Mouse (Mus musculus) testis, postnatal 10 days (tissue): ENCODE measurements around the gene 4931406P16Rik.
"Not testable (repeated sequence)": the region's sequence is repeated elsewhere in the genome, so short reads cannot be mapped to it uniquely, and the experiment has no call there.

ENCODE experiments used
- DNase-seq: peaks from one replicate; pipeline ENCODE4 v3.0.0; 2021; ENCODE audit warnings: low spot score

4931406P16Rik gene

GRCm38 (mm10) chr7:34313443-34313875 is at the start of gene 4931406P16Rik:
Gene 4931406P16Rik, minus strand, starts transcription at chr7:34313551.
- DNase-seq = peak; percentile 93

DNA sequence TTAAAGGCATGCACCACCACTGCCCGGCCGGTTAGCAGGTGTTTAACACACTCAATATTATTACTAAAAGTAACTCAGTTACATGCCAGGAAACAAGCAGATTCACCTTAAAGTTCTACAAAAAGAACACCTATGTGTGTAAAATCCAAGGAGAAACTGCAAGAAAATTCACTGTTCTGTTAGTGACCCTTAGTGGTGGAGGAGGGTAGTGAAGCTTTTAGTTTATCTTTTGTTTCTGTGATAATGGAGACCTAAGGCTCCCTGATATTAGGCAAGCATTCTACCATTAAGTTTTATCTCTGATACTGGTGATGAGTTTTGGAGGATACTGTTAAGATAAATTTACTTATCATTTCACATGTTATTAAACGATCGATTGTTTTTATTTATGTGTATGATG is 42.3 kb upstream of the 4931406P16Rik start:
- no peak for DNase-seq

DNA sequence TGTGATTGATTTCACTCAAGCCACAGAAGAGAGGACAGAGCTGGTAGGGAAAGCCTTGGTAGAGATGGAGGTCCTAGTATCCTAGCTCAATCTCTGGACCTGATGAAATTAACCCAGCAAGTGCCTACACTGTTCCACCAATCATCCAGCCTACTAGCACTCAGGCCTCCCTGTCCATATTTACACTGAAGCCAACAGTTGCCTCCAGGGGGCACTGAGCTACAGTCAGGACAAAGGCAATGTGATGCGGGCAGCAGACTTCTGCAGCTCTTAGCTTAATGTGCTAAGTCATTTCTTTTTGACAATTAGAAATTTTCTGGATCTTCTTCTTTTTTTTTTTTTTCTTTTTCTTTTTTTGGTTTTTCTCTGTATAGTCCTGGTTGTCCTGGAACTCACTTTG is 38.6 kb upstream of the 4931406P16Rik start:
- DNase-seq = peak; percentile 57

DNA sequence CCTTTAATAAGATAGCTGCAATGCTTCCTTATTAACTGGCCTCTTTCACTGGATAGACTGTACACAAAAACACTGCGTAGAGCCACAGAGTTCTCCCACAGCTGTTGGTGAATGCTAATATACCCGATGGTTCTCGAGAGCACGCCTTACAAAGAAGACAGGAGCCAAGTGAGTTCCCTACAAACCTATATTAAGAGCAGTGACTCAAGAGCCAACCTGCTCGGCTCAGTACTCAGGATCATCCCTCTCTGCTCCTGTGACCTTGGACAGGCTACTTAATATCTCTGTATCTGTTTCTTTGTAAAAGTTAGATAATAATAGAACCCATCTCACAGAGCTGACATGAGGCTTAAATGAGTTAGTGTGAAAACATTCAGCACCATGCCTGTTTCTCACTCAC is 36.8 kb upstream of the 4931406P16Rik start:
- no peak for DNase-seq

GRCm38 (mm10) chr7:34348011-34348410 is 34.7 kb upstream of the 4931406P16Rik start:
- DNase-seq = no peak

DNA sequence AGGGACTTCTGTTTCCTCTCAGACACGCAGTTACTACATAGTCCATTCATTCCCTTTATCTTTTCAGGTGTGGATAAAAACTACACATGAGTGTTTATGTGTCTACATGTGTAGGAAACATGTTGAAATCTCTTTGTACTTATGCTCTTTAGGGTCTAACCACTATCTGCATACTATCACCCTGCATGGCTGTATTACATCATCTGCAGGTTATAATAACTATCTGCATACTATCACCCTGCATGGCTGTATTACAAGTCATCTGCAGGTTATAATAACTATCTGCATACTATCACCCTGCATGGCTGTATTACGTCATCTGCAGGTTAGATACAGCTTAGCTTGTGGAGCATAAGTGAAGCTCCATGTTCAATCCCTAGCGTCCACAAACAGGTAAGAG is 33.7 kb upstream of the 4931406P16Rik start:
- no peak for DNase-seq

- DNase-seq = no peak
Measured at GRCm38 (mm10) chr7:34346505-34346904, 33.2 kb upstream of the 4931406P16Rik start.

- no peak for DNase-seq
Measured at GRCm38 (mm10) chr7:34342040-34342793, 28.9 kb upstream of the 4931406P16Rik start.

DNA sequence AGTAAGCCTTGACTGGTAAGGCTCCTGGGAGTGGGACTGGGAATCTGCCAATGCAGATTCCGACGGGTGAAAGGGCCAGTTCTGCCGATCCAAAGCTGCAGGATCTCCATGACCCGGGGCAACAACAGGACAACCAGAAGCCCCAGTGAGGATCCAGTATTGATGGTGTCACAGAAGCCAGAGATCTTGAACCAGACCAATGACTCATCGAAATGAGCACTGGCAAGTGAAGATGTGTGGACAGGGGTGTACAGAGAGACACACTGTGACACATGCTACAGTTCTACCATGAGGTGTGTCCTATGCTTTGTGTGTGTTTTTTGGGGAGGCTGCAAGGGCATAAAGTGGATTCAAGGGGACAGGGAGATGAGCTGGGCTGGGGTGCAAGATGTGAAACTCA is 27.5 kb upstream of the 4931406P16Rik start:
- DNase-seq = no peak

DNA sequence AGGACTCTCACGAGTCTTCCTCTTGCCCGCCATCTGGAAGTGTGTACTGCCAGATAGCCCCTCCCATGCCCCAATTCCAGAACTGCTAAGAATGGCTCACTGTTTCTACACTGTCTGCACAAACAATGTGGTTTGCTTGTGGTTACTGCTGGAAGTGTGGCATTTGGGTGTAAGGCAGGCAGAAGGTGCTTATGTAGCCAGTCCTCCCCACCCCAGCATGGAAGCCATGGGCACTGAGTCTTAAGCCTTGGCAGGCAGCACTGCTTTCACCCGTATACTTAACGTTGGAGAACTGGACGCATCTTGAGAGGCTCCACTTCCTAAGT is 25.8 kb upstream of the 4931406P16Rik start:
- no peak for DNase-seq

- DNase-seq = no peak
Measured at GRCm38 (mm10) chr7:34338445-34339163, 25.3 kb upstream of the 4931406P16Rik start.

GRCm38 (mm10) chr7:34337268-34337667 is 23.9 kb upstream of the 4931406P16Rik start:
- no peak for DNase-seq

DNA sequence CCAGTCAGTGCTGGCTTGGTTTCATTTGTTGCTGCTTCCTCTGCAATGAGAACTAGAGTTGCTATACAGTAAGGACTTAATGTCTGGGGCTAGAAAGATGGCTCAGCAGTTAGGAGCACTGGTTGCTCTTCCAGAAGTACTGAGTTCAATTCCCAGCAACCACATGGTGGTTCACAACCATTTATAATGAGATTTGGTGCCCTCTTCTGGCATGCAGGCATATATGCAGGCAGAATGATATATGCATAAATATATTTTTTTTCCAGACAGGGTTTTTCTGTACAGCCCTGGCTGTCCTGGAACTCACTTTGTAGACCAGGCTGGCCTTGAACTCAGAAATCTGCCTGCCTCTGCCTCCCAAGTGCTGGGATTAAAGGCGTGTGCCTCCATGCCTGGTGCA is 23.2 kb upstream of the 4931406P16Rik start:
- DNase-seq = not testable (repeated sequence)

- DNase-seq = no peak
Measured at GRCm38 (mm10) chr7:34327493-34327892, 14.1 kb upstream of the 4931406P16Rik start.

DNA sequence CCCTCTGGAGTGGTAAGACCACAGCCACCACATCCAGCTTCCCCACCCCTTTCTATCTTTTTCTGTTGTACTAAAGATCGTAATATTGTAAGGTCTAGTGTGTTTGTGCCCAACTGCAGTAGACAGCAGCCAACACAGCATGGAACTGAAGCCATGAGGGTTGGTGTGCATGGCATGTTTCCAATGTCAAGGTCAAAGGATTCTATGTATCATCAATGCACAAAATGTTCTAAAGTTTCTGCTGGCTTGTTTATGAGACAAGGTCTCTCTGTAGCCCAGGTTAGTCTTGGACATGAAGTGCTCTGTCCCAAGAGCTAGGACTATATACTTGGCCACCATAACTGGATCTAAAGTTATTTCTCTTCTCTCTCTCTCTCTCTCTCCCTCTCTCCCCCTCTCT is 11.5 kb upstream of the 4931406P16Rik start:
- DNase-seq = no peak

DNA sequence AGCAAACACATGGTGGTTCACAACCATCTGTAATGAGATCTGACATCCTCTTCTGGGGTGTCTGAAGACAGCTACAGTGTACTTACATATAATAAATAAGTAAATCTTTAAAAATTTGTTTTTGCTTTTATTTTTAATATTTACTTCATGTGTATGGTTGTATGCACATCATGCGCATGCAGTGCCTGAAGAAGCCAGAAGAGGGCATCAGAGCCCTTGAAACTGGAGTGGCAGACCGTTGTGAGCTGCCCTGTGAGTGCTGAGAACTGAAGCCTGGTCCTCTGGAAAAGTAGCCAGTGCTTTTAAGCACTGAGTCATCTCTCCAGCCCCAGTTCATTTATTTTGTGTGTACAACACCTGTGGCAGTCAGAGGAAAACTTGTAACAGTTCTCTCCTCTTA is 10.7 kb upstream of the 4931406P16Rik start:
- peak; percentile 50 for DNase-seq

- DNase-seq = peak; percentile 53
Measured at GRCm38 (mm10) chr7:34323351-34323750, 10.0 kb upstream of the 4931406P16Rik start.

DNA sequence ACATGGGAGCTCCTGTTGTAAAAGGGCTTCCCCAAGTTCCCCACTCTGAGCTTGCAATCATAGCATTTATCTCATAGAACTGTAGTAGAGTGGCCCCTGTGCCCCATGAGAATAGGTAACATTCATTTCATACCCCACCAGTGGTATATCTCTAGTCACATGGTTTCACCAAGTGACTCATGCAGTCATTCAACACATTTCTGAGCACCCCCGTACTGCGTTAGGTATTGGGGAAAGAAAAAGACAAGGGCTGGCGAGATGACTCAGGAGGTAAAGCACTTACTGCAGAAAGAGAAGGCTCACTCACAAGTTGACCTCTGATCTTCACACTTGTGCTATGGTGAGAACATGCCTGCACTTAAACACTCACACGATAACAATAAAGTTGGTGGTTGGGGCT is 8.6 kb upstream of the 4931406P16Rik start:
- no peak for DNase-seq

GRCm38 (mm10) chr7:34321119-34321518 is 7.8 kb upstream of the 4931406P16Rik start:
- DNase-seq = no peak

- DNase-seq = peak; percentile 72
Measured at GRCm38 (mm10) chr7:34319957-34320356, 6.6 kb upstream of the 4931406P16Rik start.

DNA sequence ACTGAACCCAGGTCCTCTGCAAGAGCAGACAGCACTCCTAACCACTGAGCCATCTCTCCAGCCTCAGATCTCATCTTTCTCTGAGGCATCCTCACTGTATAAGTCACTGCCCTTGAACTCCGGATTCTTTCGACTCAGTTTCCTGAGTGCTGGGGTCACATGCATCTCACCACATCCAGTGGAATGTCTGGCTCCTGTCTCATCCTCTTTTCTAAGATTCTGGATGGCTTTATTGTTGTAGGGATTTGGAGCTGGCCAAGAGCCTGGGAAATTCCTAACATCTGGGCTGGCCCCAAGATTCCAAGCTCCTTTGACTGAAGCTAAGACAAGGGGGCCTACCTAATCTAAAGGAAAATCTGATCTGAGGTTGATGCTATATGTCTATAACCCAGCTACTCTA is 5.8 kb upstream of the 4931406P16Rik start:
- DNase-seq = no peak

- peak; percentile 68 for DNase-seq
Measured at GRCm38 (mm10) chr7:34317901-34318476, 4.6 kb upstream of the 4931406P16Rik start.

- peak; percentile 67 for DNase-seq
Measured at GRCm38 (mm10) chr7:34312786-34313442, 437 bp downstream of the 4931406P16Rik start.
